Mouse (Mus musculus): ENCODE measurements at regions not wholly inside any gene's neighbourhood (a gene's known extent, or its start where the extent isn't known, plus 50 kb on each side); places are given as distances from the start of the nearest gene placed in this dataset.

DNA sequence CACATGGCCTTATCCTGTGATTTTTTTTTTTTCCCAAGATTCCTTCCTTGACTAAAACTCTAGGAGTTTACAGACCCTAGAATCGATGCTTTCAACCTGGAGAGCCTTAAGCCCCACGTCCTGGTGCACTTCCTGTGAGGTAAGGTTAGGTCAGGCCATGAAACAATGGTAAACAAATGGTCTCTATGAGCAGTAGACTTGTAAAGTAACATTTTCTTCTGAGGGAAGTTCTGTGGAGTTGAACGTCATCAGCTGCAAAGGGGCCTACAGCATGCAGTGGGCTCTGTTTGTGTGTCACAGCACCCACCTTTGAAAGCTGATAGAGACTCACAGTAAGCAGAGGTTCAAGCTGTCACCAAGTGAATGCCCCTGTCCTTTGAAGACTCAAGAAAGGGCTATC, 87.3 kb upstream of the Eomes start:
- Histone ChIP-seq H3K4me3 (ENCODE audit: low read depth, low read length) (no peak overlapping the region), H3K36me3 (ENCODE audit: insufficient read depth, low read length) (no peaks in the 10 kb centered on the region), H3K4me1 (ENCODE audit: insufficient read depth, low read length) (no peaks in the 10 kb centered on the region), H3K27me3 (ENCODE audit: insufficient read depth, low read length) (peaks cover 18% of the 10 kb centered on the region), H3K9ac (replicated peaks; ENCODE audit: low read length, poor library complexity, severe bottlenecking) (no peak overlapping the region), H3K4me2 (ENCODE audit: low read depth, low read length, poor library complexity, severe bottlenecking) (no peak overlapping the region), H3K27ac (ENCODE audit: low read depth, low read length) (no peak overlapping the region), H3K9me3 (ENCODE audit: low read length) (no peaks in the 10 kb centered on the region)
- no peak for TF ChIP-seq CTCF (IDR thresholded peaks at IDR 0.05)
- 80% methylated on average over 3 of the region's 3 CpGs for WGBS
- no peak for ATAC-seq (ENCODE audit: low FRiP score)
- DNase-seq (ENCODE audit: low spot score) = no peak

- H3K9me3 ChIP-seq (ENCODE audit: low read length) = no peaks in the 10 kb centered on the region
- no peak overlapping the region for H3K4me2 ChIP-seq (ENCODE audit: low read depth, low read length, poor library complexity, severe bottlenecking)
- ATAC-seq (ENCODE audit: low FRiP score) (no peak), DNase-seq (ENCODE audit: low spot score) (no peak)
- no peaks in the 10 kb centered on the region for H3K36me3 ChIP-seq (ENCODE audit: insufficient read depth, low read length)
- no peak for TF ChIP-seq CTCF (IDR thresholded peaks at IDR 0.05)
- no peak overlapping the region for H3K4me3 ChIP-seq (ENCODE audit: low read depth, low read length)
- H3K27ac ChIP-seq (ENCODE audit: low read depth, low read length) = no peak overlapping the region
- 65% methylated on average over 7 of the region's 7 CpGs for WGBS
- no peaks in the 10 kb centered on the region for H3K4me1 ChIP-seq (ENCODE audit: insufficient read depth, low read length)
- no peak overlapping the region for H3K9ac ChIP-seq (replicated peaks; ENCODE audit: low read length, poor library complexity, severe bottlenecking)
- peaks cover 18% of the 10 kb centered on the region for H3K27me3 ChIP-seq (ENCODE audit: insufficient read depth, low read length)
These were observed 86.3 kb upstream of the Eomes start for GRCm38 (mm10) chr9:118391715-118392114.

DNA sequence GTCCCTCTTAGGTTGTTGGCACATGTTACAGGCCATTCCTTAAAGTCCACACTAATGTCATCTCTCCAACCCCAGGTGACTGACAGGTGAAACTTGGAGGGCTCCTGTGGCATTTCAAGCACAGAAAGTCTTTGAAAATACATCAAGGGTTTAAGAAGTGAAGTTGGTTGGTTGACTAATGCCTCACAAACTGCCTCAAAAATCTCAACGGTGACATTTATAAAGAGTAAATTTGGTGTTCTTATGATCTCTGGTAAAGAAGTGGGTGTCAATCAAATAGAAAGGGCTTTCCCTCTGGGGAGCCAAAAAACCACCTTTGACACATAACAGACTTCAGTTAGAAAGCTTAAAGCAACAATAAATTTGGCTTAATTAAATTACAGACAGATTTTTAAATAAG, 85.2 kb upstream of the Eomes start:
- TF ChIP-seq CTCF (IDR thresholded peaks at IDR 0.05) = no peak
- DNase-seq (ENCODE audit: low spot score) (no peak), ATAC-seq (ENCODE audit: low FRiP score) (no peak)
- Histone ChIP-seq H3K9me3 (ENCODE audit: low read length) (no peaks in the 10 kb centered on the region), H3K4me3 (ENCODE audit: low read depth, low read length) (no peak overlapping the region), H3K27ac (ENCODE audit: low read depth, low read length) (no peak overlapping the region), H3K27me3 (ENCODE audit: insufficient read depth, low read length) (peaks cover 13% of the 10 kb centered on the region), H3K36me3 (ENCODE audit: insufficient read depth, low read length) (no peaks in the 10 kb centered on the region), H3K4me2 (ENCODE audit: low read depth, low read length, poor library complexity, severe bottlenecking) (no peak overlapping the region), H3K9ac (replicated peaks; ENCODE audit: low read length, poor library complexity, severe bottlenecking) (no peak overlapping the region), H3K4me1 (ENCODE audit: insufficient read depth, low read length) (no peaks in the 10 kb centered on the region)
- 79% methylated on average over 1 of the region's 1 CpGs for WGBS

- no peak for TF ChIP-seq CTCF (IDR thresholded peaks at IDR 0.05)
- WGBS = 64% methylated on average over 4 of the region's 4 CpGs
- no peak overlapping the region for H3K4me2 ChIP-seq (ENCODE audit: low read depth, low read length, poor library complexity, severe bottlenecking)
- no peak overlapping the region for H3K27ac ChIP-seq (ENCODE audit: low read depth, low read length)
- H3K4me1 ChIP-seq (ENCODE audit: insufficient read depth, low read length) = no peaks in the 10 kb centered on the region
- no peaks in the 10 kb centered on the region for H3K36me3 ChIP-seq (ENCODE audit: insufficient read depth, low read length)
- ATAC-seq (ENCODE audit: low FRiP score) (no peak), DNase-seq (ENCODE audit: low spot score) (no peak)
- H3K9ac ChIP-seq (replicated peaks; ENCODE audit: low read length, poor library complexity, severe bottlenecking) = no peak overlapping the region
- H3K27me3 ChIP-seq (ENCODE audit: insufficient read depth, low read length) = peaks cover 12% of the 10 kb centered on the region
- no peak overlapping the region for H3K4me3 ChIP-seq (ENCODE audit: low read depth, low read length)
- H3K9me3 ChIP-seq (ENCODE audit: low read length) = no peaks in the 10 kb centered on the region
These were observed 84.4 kb upstream of the Eomes start for GRCm38 (mm10) chr9:118393567-118393966.

- Histone ChIP-seq H3K27me3 (ENCODE audit: insufficient read depth, low read length) (no peaks in the 10 kb centered on the region), H3K4me1 (ENCODE audit: insufficient read depth, low read length) (no peaks in the 10 kb centered on the region), H3K4me3 (ENCODE audit: low read depth, low read length) (no peak overlapping the region), H3K27ac (ENCODE audit: low read depth, low read length) (no peak overlapping the region), H3K4me2 (ENCODE audit: low read depth, low read length, poor library complexity, severe bottlenecking) (no peak overlapping the region), H3K36me3 (ENCODE audit: insufficient read depth, low read length) (no peaks in the 10 kb centered on the region), H3K9ac (replicated peaks; ENCODE audit: low read length, poor library complexity, severe bottlenecking) (no peak overlapping the region), H3K9me3 (ENCODE audit: low read length) (no peaks in the 10 kb centered on the region)
- WGBS = 73% methylated on average over 2 of the region's 2 CpGs
- TF ChIP-seq CTCF (IDR thresholded peaks at IDR 0.05) = no peak
- ATAC-seq (ENCODE audit: low FRiP score) (no peak), DNase-seq (ENCODE audit: low spot score) (no peak)
These were observed 81.5 kb upstream of the Eomes start for GRCm38 (mm10) chr9:118396425-118397053.

DNA sequence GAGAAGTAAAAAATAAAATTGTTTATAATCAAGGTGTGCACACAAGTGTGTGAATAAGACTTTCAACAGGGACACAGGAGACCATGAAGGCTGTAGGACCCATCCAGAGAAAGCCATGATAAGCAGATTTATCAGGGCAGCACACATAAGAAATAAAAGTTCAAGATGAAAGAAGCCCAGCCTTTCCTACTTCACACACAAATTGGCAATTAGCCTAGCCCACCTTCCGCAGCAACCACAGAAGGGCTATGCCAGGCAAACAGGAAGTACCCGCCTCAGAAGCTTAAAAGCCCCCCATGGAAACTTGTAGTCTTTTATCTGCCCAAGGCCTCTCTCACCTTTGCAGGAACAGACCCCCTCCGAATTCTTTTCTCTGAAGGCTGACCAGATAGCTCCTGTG, 77.5 kb upstream of the Eomes start:
- 84% methylated on average over 3 of the region's 3 CpGs for WGBS
- H3K27me3 ChIP-seq (ENCODE audit: insufficient read depth, low read length) = no peaks in the 10 kb centered on the region
- H3K9me3 ChIP-seq (ENCODE audit: low read length) = no peaks in the 10 kb centered on the region
- DNase-seq (ENCODE audit: low spot score) (no peak), ATAC-seq (ENCODE audit: low FRiP score) (no peak)
- no peak overlapping the region for H3K4me2 ChIP-seq (ENCODE audit: low read depth, low read length, poor library complexity, severe bottlenecking)
- H3K9ac ChIP-seq (replicated peaks; ENCODE audit: low read length, poor library complexity, severe bottlenecking) = no peak overlapping the region
- TF ChIP-seq CTCF (IDR thresholded peaks at IDR 0.05) = no peak
- H3K4me3 ChIP-seq (ENCODE audit: low read depth, low read length) = no peak overlapping the region
- H3K27ac ChIP-seq (ENCODE audit: low read depth, low read length) = no peak overlapping the region
- no peaks in the 10 kb centered on the region for H3K4me1 ChIP-seq (ENCODE audit: insufficient read depth, low read length)
- no peaks in the 10 kb centered on the region for H3K36me3 ChIP-seq (ENCODE audit: insufficient read depth, low read length)
